ENCODE assay signal across 8 mouse cellular contexts in the genomic region with DNA sequence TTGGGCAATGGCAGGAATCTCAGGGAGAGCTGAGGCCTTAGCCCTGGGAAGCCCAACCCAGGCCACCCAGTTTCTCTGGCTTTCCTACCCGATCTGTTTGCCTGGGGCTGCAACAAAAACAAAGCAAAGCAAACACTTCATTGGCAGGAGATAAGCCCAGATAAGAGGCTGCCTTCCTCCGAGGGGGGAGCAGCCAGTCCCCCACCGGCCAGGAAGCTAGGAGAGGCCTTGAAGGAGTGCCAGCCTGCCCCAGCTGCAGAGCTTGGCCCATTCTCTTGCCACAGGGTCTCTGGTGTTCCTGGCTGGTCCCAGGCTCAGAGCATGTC. TPM values are rescaled to one million over a fixed set of nuclear protein-coding genes. Genes with fewer than 3 reads are reported as not detected.
A peak's percentile ranks its signal among the peaks of the same experiment; 100 is the strongest.
DNase-seq lines count a peak whose midpoint lies in the region; ATAC-seq and TF ChIP-seq lines count a peak whose summit lies in the region.

No protein-coding gene starts in this region.

- TF ChIP-seq POLR2A in heart, adult 2 months (IDR thresholded peaks at IDR 0.05; ENCODE audit: insufficient read depth, low read depth, low read length), result peak; percentile 83

- peaks cover 7% of the 10 kb centered on the region for H3K4me1 ChIP-seq in heart, adult 2 months (ENCODE audit: control insufficient read depth, insufficient read depth, low read length)
- H3K4me1 ChIP-seq in stomach, embryonic 16.5 days (ENCODE audit: control insufficient read depth, insufficient read depth, low read length), result peaks cover 27% of the 10 kb centered on the region

- no peaks in the 10 kb centered on the region for H3K36me3 ChIP-seq in heart, adult 2 months (ENCODE audit: control insufficient read depth, insufficient read depth, low read length)
- peaks cover 10% of the 10 kb centered on the region for H3K36me3 ChIP-seq in stomach, embryonic 16.5 days (ENCODE audit: control insufficient read depth, insufficient read depth, low read length)

- H3K9ac ChIP-seq in heart, adult 2 months (ENCODE audit: low read depth, low read length), result peak overlapping the region; percentile 69
- H3K9ac ChIP-seq in stomach, embryonic 16.5 days (ENCODE audit: low read length), result peak overlapping the region; percentile 82

- no peaks in the 10 kb centered on the region for H3K27me3 ChIP-seq in heart, adult 2 months (ENCODE audit: control insufficient read depth, insufficient read depth, low read length)
- no peaks in the 10 kb centered on the region for H3K27me3 ChIP-seq in stomach, embryonic 16.5 days (ENCODE audit: control insufficient read depth, insufficient read depth, low read length)

- H3K9me3 ChIP-seq in stomach, embryonic 16.5 days (replicated peaks; ENCODE audit: control insufficient read depth, low read length), result no peaks in the 10 kb centered on the region

- WGBS in heart, adult 2 months, result 5% methylated on average over 3 of the region's 3 CpGs
- 8% methylated on average over 3 of the region's 3 CpGs for WGBS in stomach, embryonic 16.5 days

- H3K4me3 ChIP-seq in heart, adult 2 months, result peak overlapping the region; percentile 67
- H3K4me3 ChIP-seq in stomach, embryonic 16.5 days (replicated peaks; ENCODE audit: low read length), result peak overlapping the region; percentile 68

- peak; percentile 5; the same call in 1 of the 2 replicates for TF ChIP-seq EP300 in heart, adult 2 months (IDR thresholded peaks at IDR 0.05; ENCODE audit: insufficient read depth, low read depth, low read length)

- peak; percentile 84 for DNase-seq in ovary, postnatal 36 days (ENCODE audit: low spot score)
- no peak for DNase-seq in ovary, postnatal 10 days (ENCODE audit: low spot score)
- peak; percentile 65 to 75 for DNase-seq in heart, adult 2 months
- DNase-seq in kidney, adult 11 months, result peak; percentile 74
- peak; percentile 89 to 93 for DNase-seq in lung, adult 18-20 months
- no peak for DNase-seq in embryo, embryonic 11 days

- intact Hi-C loops in heart, adult 2 months (cut with DNase I), result loop anchor here (1.0 to 2.0 kb wide), 2 partner anchors 14 to 16 kb away; no protein-coding TSS in a partner anchor

- H3K79me2 ChIP-seq in heart, adult 2 months (replicated peaks; ENCODE audit: control insufficient read depth, insufficient read depth, low read length), result no peaks in the 10 kb centered on the region

- H3K4me2 ChIP-seq in stomach, embryonic 16.5 days (ENCODE audit: low read depth, low read length), result peak overlapping the region; percentile 62

- peak; percentile 18; the same call in 1 of the 2 replicates for ATAC-seq in stomach, embryonic 16.5 days (ENCODE audit: insufficient read depth, low FRiP score)
- ATAC-seq in erythroid progenitor cell, adult 5-6 weeks (replicated peaks; ENCODE audit: low FRiP score, poor library complexity, severe bottlenecking), result no peak

- no peak for TF ChIP-seq CTCF in heart, adult 2 months (IDR thresholded peaks at IDR 0.05)

- peak overlapping the region; percentile 97 for H3K27ac ChIP-seq in heart, adult 2 months
- H3K27ac ChIP-seq in stomach, embryonic 16.5 days (ENCODE audit: low read length), result peak overlapping the region; percentile 98

RNA-seq across cellular contexts. Expression of a gene that starts 10.4 kb away (rescaled TPM):
- total RNA-seq in heart, adult 2 months (2021), result 10 to 100 TPM; 34.1 to 35.4 TPM
- 53.4 and 60.4 TPM in 2 replicates for polyA plus RNA-seq in heart, adult 2 months (2012; rRNA removed)
- polyA plus RNA-seq in stomach, embryonic 16.5 days (2015; fragmentation: Nextera tagmentation; extraction: Ambion mirVana), result 20.2 and 22.1 TPM in 2 replicates
- 2.9 TPM in 2 replicates for total RNA-seq in erythroid progenitor cell, adult 5-6 weeks (2015; ENCODE audit: low replicate concordance)
- 2.8 TPM in 1 of 2 replicates, not detected in the other for total RNA-seq in erythroid progenitor cell, adult 5-6 weeks (2017; ENCODE audit: low replicate concordance)

RNA-seq across cellular contexts. Expression of a gene that starts 11.0 kb away (rescaled TPM):
- 10 to 100 TPM; 21.1 to 25.8 TPM for total RNA-seq in heart, adult 2 months (2021)
- polyA plus RNA-seq in heart, adult 2 months (2012; rRNA removed), result 30.6 and 33.5 TPM in 2 replicates
- polyA plus RNA-seq in stomach, embryonic 16.5 days (2015; fragmentation: Nextera tagmentation; extraction: Ambion mirVana), result 87.1 and 89.0 TPM in 2 replicates
- 2.9 and 5.0 TPM in 2 replicates for total RNA-seq in erythroid progenitor cell, adult 5-6 weeks (2015; ENCODE audit: low replicate concordance)
- 6.3 and 10.9 TPM in 2 replicates for total RNA-seq in erythroid progenitor cell, adult 5-6 weeks (2017; ENCODE audit: low replicate concordance)

RNA-seq across cellular contexts. Expression of a gene that starts 18.4 kb away (rescaled TPM):
- total RNA-seq in heart, adult 2 months (2021), result not detected
- polyA plus RNA-seq in heart, adult 2 months (2012; rRNA removed), result 0.21 TPM in 1 of 2 replicates, not detected in the other
- polyA plus RNA-seq in stomach, embryonic 16.5 days (2015; fragmentation: Nextera tagmentation; extraction: Ambion mirVana), result 0.68 and 0.79 TPM in 2 replicates
- total RNA-seq in erythroid progenitor cell, adult 5-6 weeks (2015; ENCODE audit: low replicate concordance), result not detected in 2 replicates
- total RNA-seq in erythroid progenitor cell, adult 5-6 weeks (2017; ENCODE audit: low replicate concordance), result not detected in 2 replicates

RNA-seq across cellular contexts. Expression of a gene that starts 22.1 kb away (rescaled TPM):
- 10 to 100 TPM; 85.8 to 91.0 TPM for total RNA-seq in heart, adult 2 months (2021)
- polyA plus RNA-seq in heart, adult 2 months (2012; rRNA removed), result 42.3 and 56.8 TPM in 2 replicates
- 53.7 and 70.6 TPM in 2 replicates for polyA plus RNA-seq in stomach, embryonic 16.5 days (2015; fragmentation: Nextera tagmentation; extraction: Ambion mirVana)
- total RNA-seq in erythroid progenitor cell, adult 5-6 weeks (2015; ENCODE audit: low replicate concordance), result 31.0 and 59.1 TPM in 2 replicates
- 0.91 and 10.4 TPM in 2 replicates for total RNA-seq in erythroid progenitor cell, adult 5-6 weeks (2017; ENCODE audit: low replicate concordance)

RNA-seq across cellular contexts. Expression of a gene that starts 23.6 kb away (rescaled TPM):
- total RNA-seq in heart, adult 2 months (2021), result 10 to 100 TPM; 14.6 to 15.2 TPM
- 27.5 and 33.7 TPM in 2 replicates for polyA plus RNA-seq in heart, adult 2 months (2012; rRNA removed)
- polyA plus RNA-seq in stomach, embryonic 16.5 days (2015; fragmentation: Nextera tagmentation; extraction: Ambion mirVana), result 61.7 and 65.4 TPM in 2 replicates
- total RNA-seq in erythroid progenitor cell, adult 5-6 weeks (2015; ENCODE audit: low replicate concordance), result 1.4 and 1.7 TPM in 2 replicates
- total RNA-seq in erythroid progenitor cell, adult 5-6 weeks (2017; ENCODE audit: low replicate concordance), result 0.68 and 1.8 TPM in 2 replicates

Comparison
In these comparisons a context has a peak if more than half of its experiments do, and no peak if none do; other contexts are left out.
1. DNase-seq: peak in ovary, postnatal 36 days (single experiment), heart, adult 2 months (2 of 2), kidney, adult 11 months (single experiment) and lung, adult 18-20 months (2 of 2); none in ovary, postnatal 10 days (single experiment) and embryo, embryonic 11 days (single experiment).
2. RNA of a gene that starts 10.4 kb away (total RNA-seq): 34.1 to 35.4 TPM in heart, adult 2 months; 2.8 to 2.9 TPM in erythroid progenitor cell, adult 5-6 weeks; every median in the first group is over 4 times any median in the second.